Mouse (Mus musculus) MEL (cell line): ENCODE data around the gene Ankrd39. TPM values are rescaled to one million over a fixed set of nuclear protein-coding genes. Genes with fewer than 3 reads are reported as not detected.

ENCODE experiments used
- DNase-seq: peaks from one replicate; pipeline ENCODE4 v3.0.0; 2011; ENCODE audit warnings: low read depth, low spot score
- H3K27ac ChIP-seq: 2 replicates; pipeline ENCODE4 v1.5.1; 2012; ENCODE audit warnings: low read depth, mild to moderate bottlenecking, control low read depth, low read length, moderate library complexity; ENCODE audit not compliant: control insufficient read depth
- H3K27me3 ChIP-seq, 2 experiments: fragments of 150-350 bp in 1 of 2; sonication (generic) in 1 of 2; 2 replicates each; pipeline ENCODE4 v1.6.1; 2012; ENCODE audit warnings: low read length in 2 of 2, mild to moderate bottlenecking in 2 of 2, improper control_type of control experiment in 1 of 2, moderate library complexity in 1 of 2; ENCODE audit not compliant: insufficient read depth in 2 of 2, control insufficient read depth in 1 of 2
- H3K36me3 ChIP-seq, 2 experiments: 2 replicates each; pipeline ENCODE4 v1.6.1; 2012 to 2014; ENCODE audit warnings: low read length in 2 of 2, improper control_type of control experiment in 1 of 2, inconsistent platforms in 1 of 2, mild to moderate bottlenecking in 1 of 2; ENCODE audit not compliant: insufficient read depth in 2 of 2, control insufficient read depth in 1 of 2
- H3K4me1 ChIP-seq, 2 experiments: fragments of 150-350 bp in 1 of 2; sonication (generic) in 1 of 2; 2 replicates each; pipeline ENCODE4 v1.6.1; 2012; ENCODE audit warnings: low read length in 2 of 2, improper control_type of control experiment in 1 of 2, mild to moderate bottlenecking in 1 of 2; ENCODE audit not compliant: insufficient read depth in 2 of 2, control insufficient read depth in 1 of 2
- H3K4me3 ChIP-seq, 2 experiments: fragments of 150-350 bp in 1 of 2; sonication (generic) in 1 of 2; 2 replicates each; pipeline ENCODE4 v1.5.1; 2012; ENCODE audit warnings: low read depth in 2 of 2, low read length in 2 of 2, mild to moderate bottlenecking in 2 of 2, moderate library complexity in 2 of 2, control low read depth in 1 of 2, improper control_type of control experiment in 1 of 2; ENCODE audit not compliant: control insufficient read depth in 1 of 2, insufficient read depth in 1 of 2
- H3K79me2 ChIP-seq: 2 replicates; pipeline ENCODE4 v1.6.1; 2012; ENCODE audit warnings: mild to moderate bottlenecking, low read length, moderate library complexity; ENCODE audit not compliant: control insufficient read depth, poor library complexity, insufficient read depth
- H3K9ac ChIP-seq: 2 replicates; pipeline ENCODE4 v1.6.1; 2012; ENCODE audit warnings: low read depth, mild to moderate bottlenecking, control low read depth, low read length, moderate library complexity; ENCODE audit not compliant: control insufficient read depth, poor library complexity, severe bottlenecking
- H3K9me3 ChIP-seq: fragments of 150-350 bp; sonication (generic); replicated peaks from 2 replicates; pipeline ENCODE4 v1.6.1; 2012; ENCODE audit warnings: mild to moderate bottlenecking, low read length, improper control_type of control experiment, moderate library complexity; ENCODE audit not compliant: insufficient read depth
- BHLHE40 ChIP-seq: IDR thresholded peaks from 2 replicates; pipeline ENCODE4 v1.6.1; 2012; ENCODE audit warnings: low read depth, mild to moderate bottlenecking, inconsistent platforms, low read length, improper control_type of control experiment, borderline replicate concordance
- CTCF ChIP-seq, 3 experiments: IDR thresholded peaks in 2 of 3; conservative IDR thresholded peaks in 1 of 3; 2 replicates each; pipeline ENCODE4 v1.5.1; 2011 to 2012; ENCODE audit warnings: low read length in 3 of 3, low read depth in 2 of 3, mild to moderate bottlenecking in 2 of 3, improper control_type of control experiment in 1 of 3, inconsistent platforms in 1 of 3, mixed read lengths in 1 of 3, moderate library complexity in 1 of 3; ENCODE audit not compliant: control insufficient read depth in 1 of 3, insufficient read depth in 1 of 3, poor library complexity in 1 of 3, severe bottlenecking in 1 of 3
- EP300 ChIP-seq, 2 experiments: IDR thresholded peaks; 2 replicates each; pipeline ENCODE4 v1.6.1; 2011; ENCODE audit warnings: improper control_type of control experiment in 2 of 2, low read length in 2 of 2, low read depth in 1 of 2, mild to moderate bottlenecking in 1 of 2
- ETS1 ChIP-seq: IDR thresholded peaks from 2 replicates; pipeline ENCODE4 v1.6.1; 2012; ENCODE audit warnings: low read depth, mild to moderate bottlenecking, inconsistent platforms, low read length, improper control_type of control experiment, moderate library complexity
- GATA1 ChIP-seq: IDR thresholded peaks from 2 replicates; pipeline ENCODE4 v1.6.1; 2011; ENCODE audit warnings: low read depth, low read length, improper control_type of control experiment
- JUND ChIP-seq: IDR thresholded peaks from 2 replicates; pipeline ENCODE4 v1.6.1; 2011; ENCODE audit warnings: low read depth, mild to moderate bottlenecking, improper control_type of control experiment, low read length
- MAZ ChIP-seq: IDR thresholded peaks from 2 replicates; pipeline ENCODE4 v1.6.1; 2012; ENCODE audit warnings: low read depth, mild to moderate bottlenecking, inconsistent platforms, low read length, improper control_type of control experiment
- MEF2A ChIP-seq: IDR thresholded peaks from 2 replicates; pipeline ENCODE4 v1.6.1; 2014; ENCODE audit warnings: low read depth, mild to moderate bottlenecking, inconsistent platforms, low read length, improper control_type of control experiment; ENCODE audit not compliant: poor library complexity, insufficient replicate concordance, severe bottlenecking; ENCODE audit errors: extremely low read depth
- MYB ChIP-seq: IDR thresholded peaks from 2 replicates; pipeline ENCODE4 v1.6.1; 2011; ENCODE audit warnings: mild to moderate bottlenecking, low read depth, low read length, improper control_type of control experiment
- NELFE ChIP-seq: IDR thresholded peaks from 2 replicates; pipeline ENCODE4 v1.6.1; 2011; ENCODE audit warnings: low read depth, low read length, improper control_type of control experiment
- NRF1 ChIP-seq: IDR thresholded peaks from 2 replicates; pipeline ENCODE4 v1.6.1; 2014; ENCODE audit warnings: low read depth, mild to moderate bottlenecking, inconsistent platforms, low read length, improper control_type of control experiment, moderate library complexity; ENCODE audit not compliant: poor library complexity, insufficient read depth, severe bottlenecking
- RCOR1 ChIP-seq: IDR thresholded peaks from 2 replicates; pipeline ENCODE4 v1.6.1; 2012; ENCODE audit warnings: low read depth, mild to moderate bottlenecking, inconsistent platforms, low read length, improper control_type of control experiment
- SMC3 ChIP-seq: IDR thresholded peaks from 2 replicates; pipeline ENCODE4 v1.6.1; 2011; ENCODE audit warnings: low read depth, low read length, improper control_type of control experiment
- TAL1 ChIP-seq: IDR thresholded peaks from 2 replicates; pipeline ENCODE4 v1.6.1; 2012; ENCODE audit warnings: mild to moderate bottlenecking, inconsistent platforms, low read length, moderate library complexity, mixed read lengths
- TBP ChIP-seq: IDR thresholded peaks from 2 replicates; pipeline ENCODE4 v1.8.0; 2011; ENCODE audit warnings: low read depth, low read length, improper control_type of control experiment
- UBTF ChIP-seq: IDR thresholded peaks from 2 replicates; pipeline ENCODE4 v1.6.1; 2012; ENCODE audit warnings: low read depth, mild to moderate bottlenecking, inconsistent platforms, low read length, improper control_type of control experiment, moderate library complexity, borderline replicate concordance; ENCODE audit not compliant: insufficient read depth
- ZKSCAN1 ChIP-seq: IDR thresholded peaks from 2 replicates; pipeline ENCODE4 v1.6.1; 2012; ENCODE audit warnings: low read depth, mild to moderate bottlenecking, inconsistent platforms, low read length, improper control_type of control experiment, moderate library complexity
- polyA plus RNA-seq, 2 experiments: library from polyadenylated mRNA; stranded (reverse) in 1 of 2; unstranded in 1 of 2; fragments of >175 nt in 1 of 2; fragments of >200 nt in 1 of 2; gene quantifications; 2 replicates each; pipeline versions ENCODE4 v1.2.1 to v1.2.4; 2012; ENCODE audit warnings: low replicate concordance in 2 of 2, low read depth in 1 of 2; ENCODE audit not compliant: insufficient read length in 2 of 2, insufficient read depth in 1 of 2, missing spikeins in 1 of 2
- total RNA-seq: library from RNA; depleted of rRNA; stranded (reverse); fragments of 300-350 nt; gene quantifications from 2 replicates; pipeline ENCODE4 v1.2.3, GENCODE M21; 2012

Ankrd39 gene
- total and polyA plus RNA-seq, 3 experiments, result 9.7 to 14.4 TPM; not detected in 1

- H3K27me3 ChIP-seq, result no peaks in the 10 kb centered on the region; a peak in 1 of 4 replicates
- no peak overlapping the region for H3K4me3 ChIP-seq
- no peaks in the 10 kb centered on the region for H3K9me3 ChIP-seq
- no peaks in the 10 kb centered on the region for H3K4me1 ChIP-seq
- TF ChIP-seq BHLHE40, result no peak
- TF ChIP-seq ZKSCAN1, result no peak
- TF ChIP-seq TAL1, result no peak
- no peak for TF ChIP-seq TBP
- TF ChIP-seq NELFE, result no peak
- TF ChIP-seq MAZ, result no peak
- H3K27ac ChIP-seq, result no peak overlapping the region
- no peak overlapping the region for H3K9ac ChIP-seq
- no peak for DNase-seq
- no peaks in the 10 kb centered on the region for H3K36me3 ChIP-seq
- H3K79me2 ChIP-seq, result no peaks in the 10 kb centered on the region
Measured at GRCm38 (mm10) chr1:36583408-36584116, 36.3 kb upstream of the Ankrd39 start.

GRCm38 (mm10) chr1:36582211-36582610 is 35.0 kb upstream of the Ankrd39 start:
- no peak overlapping the region for H3K4me3 ChIP-seq
- no peak overlapping the region for H3K9ac ChIP-seq
- H3K27me3 ChIP-seq, result no peaks in the 10 kb centered on the region; a peak in 1 of 4 replicates
- H3K27ac ChIP-seq, result no peak overlapping the region
- no peaks in the 10 kb centered on the region for H3K9me3 ChIP-seq
- H3K4me1 ChIP-seq, result no peaks in the 10 kb centered on the region
- no peaks in the 10 kb centered on the region for H3K36me3 ChIP-seq
- TF ChIP-seq GATA1, result no peak
- no peak for TF ChIP-seq RCOR1
- no peak for TF ChIP-seq UBTF
- no peak for TF ChIP-seq SMC3
- no peak for TF ChIP-seq EP300 (IDR thresholded peaks at IDR 0.05; ENCODE audit: low read depth in 1 of 2, low read length in 2 of 2)
- no peak for TF ChIP-seq MEF2A
- no peak for TF ChIP-seq NRF1
- no peak for TF ChIP-seq JUND
- TF ChIP-seq MYB, result no peak
- TF ChIP-seq BHLHE40, result no peak
- no peak for TF ChIP-seq ETS1
- TF ChIP-seq CTCF (IDR thresholded peaks at IDR 0.05 in 2 of 3, conservative IDR thresholded peaks at IDR 0.05 in 1 of 3; ENCODE audit: control insufficient read depth in 1 of 3, insufficient read depth in 1 of 3, low read depth in 2 of 3, low read length in 3 of 3, poor library complexity in 1 of 3, severe bottlenecking in 1 of 3), result no peak
- no peaks in the 10 kb centered on the region for H3K79me2 ChIP-seq
- no peak for DNase-seq
